Mouse (Mus musculus): ENCODE data around the gene Fam120b. TPM values are rescaled to one million over a fixed set of nuclear protein-coding genes. Genes with fewer than 3 reads are reported as not detected.

The Fam120b gene
- polyA plus RNA-seq, 1 experiment from 2014 or later = 13.0 TPM

- Histone ChIP-seq H3K9me3 (ENCODE audit: control insufficient read depth, low read length) (peaks cover 3% of the 10 kb centered on the region; the same call in 1 of the 2 replicates), H3K27me3 (replicated peaks; ENCODE audit: control insufficient read depth, insufficient read depth, low read length) (no peaks in the 10 kb centered on the region), H3K9ac (ENCODE audit: low read depth, low read length) (no peak overlapping the region), H3K4me2 (no peak overlapping the region), H3K4me1 (replicated peaks; ENCODE audit: control insufficient read depth, insufficient read depth, low read length) (no peaks in the 10 kb centered on the region), H3K27ac (ENCODE audit: low read depth, low read length) (no peak overlapping the region), H3K36me3 (ENCODE audit: control insufficient read depth, insufficient read depth, low read length) (peaks cover 27% of the 10 kb centered on the region), H3K4me3 (ENCODE audit: low read depth, low read length) (no peak overlapping the region)
- DNase-seq (ENCODE audit: low spot score) (no peak), ATAC-seq (replicated peaks; ENCODE audit: low FRiP score) (no peak)
- WGBS = 89% methylated on average over 8 of the region's 8 CpGs
Measured at GRCm38 (mm10) chr17:15420021-15420603, 24.1 kb downstream of the Fam120b start.

GRCm38 (mm10) chr17:15421446-15421845, 25.4 kb downstream of the Fam120b start:
- DNase-seq (ENCODE audit: low spot score) = no peak
- 93% methylated on average over 6 of the region's 6 CpGs for WGBS
- H3K4me3 ChIP-seq (ENCODE audit: low read depth, low read length) = no peak overlapping the region
- H3K27me3 ChIP-seq (replicated peaks; ENCODE audit: control insufficient read depth, insufficient read depth, low read length) = no peaks in the 10 kb centered on the region
- no peak overlapping the region for H3K9ac ChIP-seq (ENCODE audit: low read depth, low read length)
- no peak for ATAC-seq (replicated peaks; ENCODE audit: low FRiP score)
- H3K4me1 ChIP-seq (replicated peaks; ENCODE audit: control insufficient read depth, insufficient read depth, low read length) = no peaks in the 10 kb centered on the region
- H3K9me3 ChIP-seq (ENCODE audit: control insufficient read depth, low read length) = peaks cover 3% of the 10 kb centered on the region; the same call in 1 of the 2 replicates
- H3K36me3 ChIP-seq (ENCODE audit: control insufficient read depth, insufficient read depth, low read length) = peaks cover 29% of the 10 kb centered on the region
- H3K27ac ChIP-seq (ENCODE audit: low read depth, low read length) = no peak overlapping the region
- H3K4me2 ChIP-seq = no peak overlapping the region

- ATAC-seq (replicated peaks; ENCODE audit: low FRiP score) (no peak), DNase-seq (ENCODE audit: low spot score) (no peak)
- no peak overlapping the region for H3K9ac ChIP-seq (ENCODE audit: low read depth, low read length)
- 92% methylated on average over 9 of the region's 9 CpGs for WGBS
- H3K4me3 ChIP-seq (ENCODE audit: low read depth, low read length) = no peak overlapping the region
- no peak overlapping the region for H3K4me2 ChIP-seq
- H3K27ac ChIP-seq (ENCODE audit: low read depth, low read length) = no peak overlapping the region
- no peaks in the 10 kb centered on the region for H3K27me3 ChIP-seq (replicated peaks; ENCODE audit: control insufficient read depth, insufficient read depth, low read length)
- no peaks in the 10 kb centered on the region for H3K4me1 ChIP-seq (replicated peaks; ENCODE audit: control insufficient read depth, insufficient read depth, low read length)
- H3K9me3 ChIP-seq (ENCODE audit: control insufficient read depth, low read length) = peaks cover 3% of the 10 kb centered on the region; the same call in 1 of the 2 replicates
- peaks cover 27% of the 10 kb centered on the region for H3K36me3 ChIP-seq (ENCODE audit: control insufficient read depth, insufficient read depth, low read length)
Measured at GRCm38 (mm10) chr17:15422666-15423065, 26.7 kb downstream of the Fam120b start.

- Histone ChIP-seq H3K9ac (ENCODE audit: low read depth, low read length) (no peak overlapping the region), H3K27me3 (replicated peaks; ENCODE audit: control insufficient read depth, insufficient read depth, low read length) (no peaks in the 10 kb centered on the region), H3K27ac (ENCODE audit: low read depth, low read length) (no peak overlapping the region), H3K4me3 (ENCODE audit: low read depth, low read length) (no peak overlapping the region), H3K4me1 (replicated peaks; ENCODE audit: control insufficient read depth, insufficient read depth, low read length) (no peaks in the 10 kb centered on the region), H3K36me3 (ENCODE audit: control insufficient read depth, insufficient read depth, low read length) (peaks cover 22% of the 10 kb centered on the region), H3K4me2 (no peak overlapping the region), H3K9me3 (ENCODE audit: control insufficient read depth, low read length) (peaks cover 3% of the 10 kb centered on the region; the same call in 1 of the 2 replicates)
- ATAC-seq (replicated peaks; ENCODE audit: low FRiP score) (no peak), DNase-seq (ENCODE audit: low spot score) (no peak)
- 71% methylated on average over 8 of the region's 8 CpGs for WGBS
Measured at GRCm38 (mm10) chr17:15423080-15423765, 27.2 kb downstream of the Fam120b start.

GRCm38 (mm10) chr17:15425931-15426330, 29.9 kb downstream of the Fam120b start:
- ATAC-seq (replicated peaks; ENCODE audit: low FRiP score) (no peak), DNase-seq (ENCODE audit: low spot score) (no peak)
- Histone ChIP-seq H3K27ac (ENCODE audit: low read depth, low read length) (no peak overlapping the region), H3K9ac (ENCODE audit: low read depth, low read length) (no peak overlapping the region), H3K4me2 (no peak overlapping the region), H3K27me3 (replicated peaks; ENCODE audit: control insufficient read depth, insufficient read depth, low read length) (no peaks in the 10 kb centered on the region), H3K9me3 (ENCODE audit: control insufficient read depth, low read length) (peaks cover 3% of the 10 kb centered on the region; the same call in 1 of the 2 replicates), H3K4me1 (replicated peaks; ENCODE audit: control insufficient read depth, insufficient read depth, low read length) (no peaks in the 10 kb centered on the region), H3K4me3 (ENCODE audit: low read depth, low read length) (no peak overlapping the region), H3K36me3 (ENCODE audit: control insufficient read depth, insufficient read depth, low read length) (peaks cover 20% of the 10 kb centered on the region)
- WGBS = 82% methylated on average over 3 of the region's 3 CpGs

GRCm38 (mm10) chr17:15429451-15429850, 33.4 kb downstream of the Fam120b start:
- WGBS = 84% methylated on average over 6 of the region's 6 CpGs
- no peak overlapping the region for H3K4me3 ChIP-seq (ENCODE audit: low read depth, low read length)
- no peak for ATAC-seq (replicated peaks; ENCODE audit: low FRiP score)
- no peak overlapping the region for H3K4me2 ChIP-seq
- no peaks in the 10 kb centered on the region for H3K9me3 ChIP-seq (ENCODE audit: control insufficient read depth, low read length)
- no peak for DNase-seq (ENCODE audit: low spot score)
- no peaks in the 10 kb centered on the region for H3K27me3 ChIP-seq (replicated peaks; ENCODE audit: control insufficient read depth, insufficient read depth, low read length)
- no peaks in the 10 kb centered on the region for H3K4me1 ChIP-seq (replicated peaks; ENCODE audit: control insufficient read depth, insufficient read depth, low read length)
- H3K36me3 ChIP-seq (ENCODE audit: control insufficient read depth, insufficient read depth, low read length) = peaks cover 15% of the 10 kb centered on the region
- no peak overlapping the region for H3K9ac ChIP-seq (ENCODE audit: low read depth, low read length)
- no peak overlapping the region for H3K27ac ChIP-seq (ENCODE audit: low read depth, low read length)

- H3K9ac ChIP-seq (ENCODE audit: low read depth, low read length) = no peak overlapping the region
- peaks cover 15% of the 10 kb centered on the region for H3K36me3 ChIP-seq (ENCODE audit: control insufficient read depth, insufficient read depth, low read length)
- no peaks in the 10 kb centered on the region for H3K9me3 ChIP-seq (ENCODE audit: control insufficient read depth, low read length)
- no peak for ATAC-seq (replicated peaks; ENCODE audit: low FRiP score)
- H3K4me2 ChIP-seq = no peak overlapping the region
- H3K4me3 ChIP-seq (ENCODE audit: low read depth, low read length) = no peak overlapping the region
- no peaks in the 10 kb centered on the region for H3K4me1 ChIP-seq (replicated peaks; ENCODE audit: control insufficient read depth, insufficient read depth, low read length)
- WGBS = 75% methylated on average over 1 of the region's 1 CpGs
- H3K27ac ChIP-seq (ENCODE audit: low read depth, low read length) = no peak overlapping the region
- DNase-seq (ENCODE audit: low spot score) = no peak
- H3K27me3 ChIP-seq (replicated peaks; ENCODE audit: control insufficient read depth, insufficient read depth, low read length) = no peaks in the 10 kb centered on the region
Measured at GRCm38 (mm10) chr17:15429937-15430336, 33.9 kb downstream of the Fam120b start.

GRCm38 (mm10) chr17:15431021-15431514, 35.1 kb downstream of the Fam120b start:
- no peak overlapping the region for H3K4me2 ChIP-seq
- H3K4me3 ChIP-seq (ENCODE audit: low read depth, low read length) = no peak overlapping the region
- H3K27ac ChIP-seq (ENCODE audit: low read depth, low read length) = no peak overlapping the region
- ATAC-seq (replicated peaks; ENCODE audit: low FRiP score) (0 out of 2 replicates have a peak, but pooled peaks have one; percentile 49), DNase-seq (ENCODE audit: low spot score) (no peak)
- H3K4me1 ChIP-seq (replicated peaks; ENCODE audit: control insufficient read depth, insufficient read depth, low read length) = no peaks in the 10 kb centered on the region
- no peaks in the 10 kb centered on the region for H3K9me3 ChIP-seq (ENCODE audit: control insufficient read depth, low read length)
- 44% methylated on average over 5 of the region's 5 CpGs for WGBS
- no peak overlapping the region for H3K9ac ChIP-seq (ENCODE audit: low read depth, low read length)
- peaks cover 11% of the 10 kb centered on the region for H3K36me3 ChIP-seq (ENCODE audit: control insufficient read depth, insufficient read depth, low read length)
- H3K27me3 ChIP-seq (replicated peaks; ENCODE audit: control insufficient read depth, insufficient read depth, low read length) = no peaks in the 10 kb centered on the region

GRCm38 (mm10) chr17:15431551-15431950, 35.5 kb downstream of the Fam120b start:
- Histone ChIP-seq H3K4me3 (ENCODE audit: low read depth, low read length) (no peak overlapping the region), H3K36me3 (ENCODE audit: control insufficient read depth, insufficient read depth, low read length) (peaks cover 11% of the 10 kb centered on the region), H3K27me3 (replicated peaks; ENCODE audit: control insufficient read depth, insufficient read depth, low read length) (no peaks in the 10 kb centered on the region), H3K27ac (ENCODE audit: low read depth, low read length) (no peak overlapping the region), H3K9me3 (ENCODE audit: control insufficient read depth, low read length) (no peaks in the 10 kb centered on the region), H3K9ac (ENCODE audit: low read depth, low read length) (no peak overlapping the region), H3K4me1 (replicated peaks; ENCODE audit: control insufficient read depth, insufficient read depth, low read length) (no peaks in the 10 kb centered on the region), H3K4me2 (no peak overlapping the region)
- DNase-seq (ENCODE audit: low spot score) = no peak
- 84% methylated on average over 4 of the region's 4 CpGs for WGBS
- ATAC-seq (replicated peaks; ENCODE audit: low FRiP score) = no peak

Data from liver, embryonic 11.5 days (tissue).